Mouse (Mus musculus): ENCODE results near the gene Appbp2. TPM values are rescaled to one million over a fixed set of nuclear protein-coding genes. Genes with fewer than 3 reads are reported as not detected.

The Appbp2 gene
- polyA plus RNA-seq, 2 experiments = 30.4 to 48.0 TPM

DNA sequence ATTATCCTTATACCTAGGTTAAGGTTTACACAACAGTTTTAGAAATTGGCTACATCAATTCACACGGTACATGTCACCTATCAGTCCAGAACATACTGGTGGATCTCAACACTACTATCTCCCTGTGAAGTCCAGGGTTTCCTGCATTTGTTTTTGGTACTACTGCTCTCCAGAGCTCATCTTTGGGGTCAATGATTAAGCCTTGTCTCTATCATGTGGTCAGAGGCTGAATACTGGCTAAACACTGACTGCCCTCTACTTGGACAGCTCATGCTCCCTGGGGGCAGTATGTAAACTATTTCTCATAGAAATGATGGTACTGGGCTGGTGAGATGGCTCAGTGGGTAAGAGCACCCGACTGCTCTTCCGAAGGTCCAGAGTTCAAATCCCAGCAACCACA, 11.7 kb downstream of the Appbp2 start:
- DNase-seq (ENCODE audit: low spot score) (no peak), ATAC-seq (ENCODE audit: low FRiP score, low read depth) (no peak)
- Histone ChIP-seq H3K27ac (replicated peaks; ENCODE audit: low read depth, low read length) (no peak overlapping the region), H3K4me3 (replicated peaks; ENCODE audit: low read length) (no peak overlapping the region), H3K27me3 (ENCODE audit: control insufficient read depth, insufficient read depth, low read length) (no peaks in the 10 kb centered on the region), H3K9ac (ENCODE audit: low read depth, low read length, severe bottlenecking) (no peak overlapping the region), H3K4me1 (ENCODE audit: control insufficient read depth, insufficient read depth, low read length) (no peaks in the 10 kb centered on the region), H3K4me2 (replicated peaks; ENCODE audit: low read depth, low read length, severe bottlenecking) (no peak overlapping the region), H3K9me3 (ENCODE audit: control insufficient read depth, low read length) (no peaks in the 10 kb centered on the region), H3K36me3 (ENCODE audit: control insufficient read depth, insufficient read depth, low read length) (0 out of 2 replicates have a peak, but pooled peaks cover 11% of the 10 kb centered on the region)
- WGBS = 98% methylated on average over 3 of the region's 3 CpGs
- no peak for TF ChIP-seq POLR2A (IDR thresholded peaks at IDR 0.05; ENCODE audit: borderline replicate concordance, extremely low read depth, insufficient read depth, insufficient read length)

DNA sequence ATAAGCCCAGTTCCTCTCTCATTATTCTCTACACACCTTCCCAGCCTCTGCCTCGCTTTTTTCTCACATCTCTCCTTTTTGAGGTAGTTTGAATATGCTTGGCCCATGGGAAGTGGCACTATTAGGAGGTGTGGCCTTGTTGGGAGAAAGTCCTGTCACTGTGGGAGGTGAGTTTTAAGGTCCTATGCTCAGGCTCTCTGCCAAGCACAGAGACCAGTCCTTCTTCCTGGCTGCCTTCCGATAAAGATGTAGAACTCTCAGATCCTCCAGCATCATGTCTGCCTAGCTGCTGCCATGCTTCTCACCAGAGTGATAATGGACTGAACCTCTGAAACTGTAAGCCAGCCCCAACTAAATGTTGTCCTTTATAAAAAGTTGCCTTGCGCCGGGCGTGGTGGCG, 12.4 kb downstream of the Appbp2 start:
- WGBS = 96% methylated on average over 6 of the region's 6 CpGs
- H3K27ac ChIP-seq (replicated peaks; ENCODE audit: low read depth, low read length) = no peak overlapping the region

DNA sequence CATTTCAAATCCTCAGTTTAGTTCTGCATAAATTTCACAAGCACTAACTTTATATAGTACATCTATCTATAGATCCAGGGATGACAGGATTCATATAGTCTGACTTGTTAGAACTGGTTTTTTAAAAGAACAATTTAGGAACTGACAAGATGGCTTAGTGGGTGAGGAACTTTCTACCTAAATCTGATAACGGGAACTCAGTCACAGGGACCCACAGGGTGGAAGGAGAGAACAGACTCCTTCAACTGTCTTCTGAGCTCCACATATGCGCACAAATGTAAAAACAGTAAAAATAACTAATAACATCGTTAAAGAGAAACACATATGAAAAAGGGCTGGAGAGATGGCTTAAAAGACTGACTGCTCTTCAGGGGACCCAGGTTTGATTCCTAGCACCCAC, 15.9 kb downstream of the Appbp2 start:
- H3K4me2 ChIP-seq (replicated peaks; ENCODE audit: low read depth, low read length, severe bottlenecking) = no peak overlapping the region
- DNase-seq (ENCODE audit: low spot score) (no peak), ATAC-seq (ENCODE audit: low FRiP score, low read depth) (no peak)
- no peak overlapping the region for H3K9ac ChIP-seq (ENCODE audit: low read depth, low read length, severe bottlenecking)
- no peaks in the 10 kb centered on the region for H3K4me1 ChIP-seq (ENCODE audit: control insufficient read depth, insufficient read depth, low read length)
- no peak overlapping the region for H3K4me3 ChIP-seq (replicated peaks; ENCODE audit: low read length)
- H3K27ac ChIP-seq (replicated peaks; ENCODE audit: low read depth, low read length) = no peak overlapping the region
- WGBS = 85% methylated on average over 3 of the region's 3 CpGs
- no peak for TF ChIP-seq POLR2A (IDR thresholded peaks at IDR 0.05; ENCODE audit: borderline replicate concordance, extremely low read depth, insufficient read depth, insufficient read length)
- H3K36me3 ChIP-seq (ENCODE audit: control insufficient read depth, insufficient read depth, low read length) = peaks cover 23% of the 10 kb centered on the region
- no peaks in the 10 kb centered on the region for H3K9me3 ChIP-seq (ENCODE audit: control insufficient read depth, low read length)
- H3K27me3 ChIP-seq (ENCODE audit: control insufficient read depth, insufficient read depth, low read length) = no peaks in the 10 kb centered on the region

More for the DNA sequence above, 12.4 kb downstream of the Appbp2 start:
- TF ChIP-seq POLR2A (IDR thresholded peaks at IDR 0.05; ENCODE audit: borderline replicate concordance, extremely low read depth, insufficient read depth, insufficient read length) = no peak
- Histone ChIP-seq H3K36me3 (ENCODE audit: control insufficient read depth, insufficient read depth, low read length) (0 out of 2 replicates have a peak, but pooled peaks cover 11% of the 10 kb centered on the region), H3K9me3 (ENCODE audit: control insufficient read depth, low read length) (no peaks in the 10 kb centered on the region), H3K4me1 (ENCODE audit: control insufficient read depth, insufficient read depth, low read length) (no peaks in the 10 kb centered on the region), H3K9ac (ENCODE audit: low read depth, low read length, severe bottlenecking) (no peak overlapping the region), H3K4me3 (replicated peaks; ENCODE audit: low read length) (no peak overlapping the region), H3K4me2 (replicated peaks; ENCODE audit: low read depth, low read length, severe bottlenecking) (no peak overlapping the region), H3K27me3 (ENCODE audit: control insufficient read depth, insufficient read depth, low read length) (no peaks in the 10 kb centered on the region)
- ATAC-seq (ENCODE audit: low FRiP score, low read depth) (no peak), DNase-seq (ENCODE audit: low spot score) (no peak)

DNA sequence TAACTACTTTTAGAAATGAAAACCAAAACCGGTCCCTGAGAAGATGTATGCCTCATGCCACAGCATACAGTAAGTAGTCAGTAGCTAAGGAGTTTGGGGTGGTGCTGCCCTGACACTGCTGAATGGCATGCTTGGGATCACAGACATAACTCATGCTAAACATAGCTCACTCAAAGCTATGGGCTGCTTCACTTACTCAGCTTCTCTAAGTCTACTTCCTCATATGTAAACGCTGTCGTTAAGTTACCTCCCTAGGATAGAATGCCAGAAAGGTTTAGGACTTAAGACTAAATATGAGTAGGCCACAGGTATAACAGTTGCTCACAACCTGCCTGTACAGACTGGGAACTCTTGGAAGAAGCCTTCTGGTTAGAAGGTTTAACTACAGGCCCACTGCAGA, 20.3 kb downstream of the Appbp2 start:
- peaks cover 59% of the 10 kb centered on the region for H3K36me3 ChIP-seq (ENCODE audit: control insufficient read depth, insufficient read depth, low read length)
- no peak for ATAC-seq (ENCODE audit: low FRiP score, low read depth)
- 96% methylated on average over 3 of the region's 3 CpGs for WGBS

DNA sequence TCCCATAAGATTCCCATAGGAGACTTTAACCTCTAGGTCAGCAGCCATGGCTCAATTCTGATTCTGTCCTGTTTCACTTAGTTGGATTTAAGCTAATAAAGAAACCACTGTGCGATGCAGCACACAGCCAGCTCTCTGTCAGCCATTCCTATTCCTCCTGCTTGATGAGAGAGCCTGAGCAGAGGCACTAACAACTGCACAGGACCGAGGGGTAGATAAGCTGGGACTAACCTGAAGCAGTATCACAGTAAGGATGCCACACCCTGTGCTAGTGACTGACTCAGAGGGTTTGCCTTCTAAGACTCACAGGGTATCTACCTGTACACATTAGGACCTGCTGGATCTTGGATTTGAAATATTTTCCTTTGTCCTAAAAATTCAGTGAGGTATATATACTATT, 21.7 kb downstream of the Appbp2 start:
- ATAC-seq (ENCODE audit: low FRiP score, low read depth) = no peak
- no peak overlapping the region for H3K4me3 ChIP-seq (replicated peaks; ENCODE audit: low read length)
- 91% methylated on average over 2 of the region's 2 CpGs for WGBS

More for the DNA sequence above, 20.3 kb downstream of the Appbp2 start:
- H3K4me1 ChIP-seq (ENCODE audit: control insufficient read depth, insufficient read depth, low read length) = no peaks in the 10 kb centered on the region
- no peak for TF ChIP-seq POLR2A (IDR thresholded peaks at IDR 0.05; ENCODE audit: borderline replicate concordance, extremely low read depth, insufficient read depth, insufficient read length)
- no peak overlapping the region for H3K4me2 ChIP-seq (replicated peaks; ENCODE audit: low read depth, low read length, severe bottlenecking)
- H3K27ac ChIP-seq (replicated peaks; ENCODE audit: low read depth, low read length) = no peak overlapping the region
- no peak overlapping the region for H3K9ac ChIP-seq (ENCODE audit: low read depth, low read length, severe bottlenecking)
- H3K4me3 ChIP-seq (replicated peaks; ENCODE audit: low read length) = no peak overlapping the region
- DNase-seq (ENCODE audit: low spot score) = no peak
- no peaks in the 10 kb centered on the region for H3K9me3 ChIP-seq (ENCODE audit: control insufficient read depth, low read length)
- no peaks in the 10 kb centered on the region for H3K27me3 ChIP-seq (ENCODE audit: control insufficient read depth, insufficient read depth, low read length)

DNA sequence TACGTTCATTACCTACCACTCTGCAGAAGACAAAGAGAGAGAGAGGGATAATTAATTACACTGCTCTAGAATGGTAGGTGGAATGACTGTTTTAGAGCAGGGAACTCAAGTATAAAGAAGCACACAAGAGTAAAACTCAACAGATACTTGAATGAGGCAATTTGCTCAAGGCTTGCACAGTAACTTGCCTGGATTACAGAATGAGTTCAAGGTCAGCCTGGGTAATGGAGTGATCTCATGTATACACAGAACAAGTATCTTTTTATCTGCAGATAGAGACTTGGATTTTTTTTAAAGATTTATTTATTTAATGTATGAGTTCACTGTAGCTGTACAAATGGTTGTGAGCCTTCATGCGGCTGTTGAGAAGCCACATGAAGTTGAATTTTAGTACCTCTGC, 23.8 kb downstream of the Appbp2 start:
- Histone ChIP-seq H3K4me1 (ENCODE audit: control insufficient read depth, insufficient read depth, low read length) (no peaks in the 10 kb centered on the region), H3K4me2 (replicated peaks; ENCODE audit: low read depth, low read length, severe bottlenecking) (no peak overlapping the region), H3K36me3 (ENCODE audit: control insufficient read depth, insufficient read depth, low read length) (peaks cover 88% of the 10 kb centered on the region), H3K9ac (ENCODE audit: low read depth, low read length, severe bottlenecking) (no peak overlapping the region), H3K27me3 (ENCODE audit: control insufficient read depth, insufficient read depth, low read length) (no peaks in the 10 kb centered on the region), H3K27ac (replicated peaks; ENCODE audit: low read depth, low read length) (no peak overlapping the region), H3K4me3 (replicated peaks; ENCODE audit: low read length) (no peak overlapping the region), H3K9me3 (ENCODE audit: control insufficient read depth, low read length) (no peaks in the 10 kb centered on the region)
- ATAC-seq (ENCODE audit: low FRiP score, low read depth) (no peak), DNase-seq (ENCODE audit: low spot score) (no peak)
- WGBS = 92% methylated on average over 2 of the region's 2 CpGs
- TF ChIP-seq POLR2A (IDR thresholded peaks at IDR 0.05; ENCODE audit: borderline replicate concordance, extremely low read depth, insufficient read depth, insufficient read length) = no peak

More for the DNA sequence above, 21.7 kb downstream of the Appbp2 start:
- no peaks in the 10 kb centered on the region for H3K4me1 ChIP-seq (ENCODE audit: control insufficient read depth, insufficient read depth, low read length)
- no peak for TF ChIP-seq POLR2A (IDR thresholded peaks at IDR 0.05; ENCODE audit: borderline replicate concordance, extremely low read depth, insufficient read depth, insufficient read length)
- peaks cover 72% of the 10 kb centered on the region for H3K36me3 ChIP-seq (ENCODE audit: control insufficient read depth, insufficient read depth, low read length)
- DNase-seq (ENCODE audit: low spot score) = no peak
- H3K27me3 ChIP-seq (ENCODE audit: control insufficient read depth, insufficient read depth, low read length) = no peaks in the 10 kb centered on the region
- H3K9me3 ChIP-seq (ENCODE audit: control insufficient read depth, low read length) = no peaks in the 10 kb centered on the region
- H3K27ac ChIP-seq (replicated peaks; ENCODE audit: low read depth, low read length) = no peak overlapping the region
- H3K4me2 ChIP-seq (replicated peaks; ENCODE audit: low read depth, low read length, severe bottlenecking) = no peak overlapping the region
- H3K9ac ChIP-seq (ENCODE audit: low read depth, low read length, severe bottlenecking) = no peak overlapping the region

Measured in limb, embryonic 14.5 days (tissue).